Comparison of ENCODE assay signal across 21 mouse cellular contexts in the genomic region with DNA sequence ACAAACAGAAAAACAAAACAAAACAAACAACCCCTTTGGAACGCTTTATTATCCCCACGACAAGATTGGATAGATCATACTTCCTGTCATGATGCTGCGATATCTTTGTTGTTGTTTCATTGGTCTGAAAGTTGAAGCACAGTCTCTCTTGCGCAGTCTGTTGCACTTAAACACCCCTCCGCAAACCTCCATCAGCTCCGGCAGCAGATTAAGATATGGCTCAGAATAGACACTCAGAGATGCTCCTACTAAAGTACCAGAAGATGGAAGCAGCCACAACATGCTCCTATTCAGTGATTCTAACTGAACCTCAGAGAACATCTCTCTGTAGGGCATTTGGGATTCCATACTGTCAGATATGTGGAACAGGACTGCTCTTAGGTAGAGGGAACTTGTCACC. TPM values are rescaled to one million over a fixed set of nuclear protein-coding genes. Genes with fewer than 3 reads are reported as not detected.
"Had no signal": no experiment of that assay in that cellular context is flagged by ENCODE, and none has a peak within 500 bp of the region (broad histone marks: within the 10 kb centered on the region; RNA-seq: fewer than 3 reads in every experiment).

No protein-coding gene starts in this region.

- DNase-seq: left cerebral cortex, postnatal 4 days; liver; liver, embryonic 13.5 days; liver, postnatal 0 days; lung, adult 18-20 months; lung, adult 2 months; lung, embryonic 14.5 days; lung, postnatal 10 days; lung, postnatal 14 days; lung, postnatal 36 days; lung, postnatal 4 days; midbrain, embryonic 14.5 days had no signal

- ATAC-seq: liver, embryonic 12.5 days; liver, postnatal 0 days; lung, postnatal 0 days; midbrain, embryonic 13.5 days; midbrain, embryonic 15.5 days; midbrain, embryonic 16.5 days had no signal

RNA-seq across cellular contexts. Expression of a gene that starts 32.7 kb away (rescaled TPM):
- total RNA-seq: megakaryocyte, adult 5-6 weeks; megakaryocyte-erythroid progenitor cell, adult 5-6 weeks; midbrain, postnatal 0 days had no signal
- polyA plus RNA-seq: limb, embryonic 10.5 days had no signal
